Comparison of ENCODE assay signal across 8 mouse cellular contexts in genomic region chr3:121954421-121954820, GRCm38 (mm10). TPM values are rescaled to one million over a fixed set of nuclear protein-coding genes. Genes with fewer than 3 reads are reported as not detected.
DNase-seq lines count a peak whose midpoint lies in the region; ATAC-seq and TF ChIP-seq lines count a peak whose summit lies in the region.

No protein-coding gene starts in this region.

- peak overlapping the region; percentile 77 for H3K4me2 ChIP-seq in heart, embryonic 14.5 days (ENCODE audit: low read length)
- H3K4me2 ChIP-seq in limb, embryonic 15.5 days = peak overlapping the region; percentile 80

- peak overlapping the region in 1 of 2 experiments; percentile 83; a peak in 2 of 4 replicates for H3K27ac ChIP-seq in heart, embryonic 14.5 days (replicated peaks in 1 of 2; ENCODE audit: control insufficient read depth in 1 of 2, insufficient read depth in 1 of 2, low read depth in 2 of 2, low read length in 2 of 2)
- H3K27ac ChIP-seq in embryonic fibroblast, embryonic 13.5 days (ENCODE audit: insufficient read depth, low read length) = no peak overlapping the region
- no peak overlapping the region for H3K27ac ChIP-seq in limb, embryonic 15.5 days

- no peak for TF ChIP-seq CTCF in embryonic fibroblast, embryonic 13.5 days (IDR thresholded peaks at IDR 0.05; ENCODE audit: borderline replicate concordance, insufficient read depth, low read length)

- no peak for ATAC-seq in heart, embryonic 14.5 days (ENCODE audit: insufficient number of reproducible peaks, insufficient read depth, low FRiP score, low read depth)
- no peak for ATAC-seq in limb, embryonic 15.5 days (ENCODE audit: insufficient number of reproducible peaks, low FRiP score, low TSS enrichment, low read depth)
- ATAC-seq in megakaryocyte-erythroid progenitor cell, adult 5-6 weeks (replicated peaks; ENCODE audit: low FRiP score, low TSS enrichment, poor library complexity, severe bottlenecking) = no peak
- ATAC-seq in cerebellum, adult (ENCODE audit: insufficient number of reproducible peaks, low FRiP score, low TSS enrichment) = no peak

- H3K9me3 ChIP-seq in heart, embryonic 14.5 days (ENCODE audit: control insufficient read depth, low read length) = peaks cover 4% of the 10 kb centered on the region; the same call in 1 of the 2 replicates
- H3K9me3 ChIP-seq in limb, embryonic 15.5 days = no peaks in the 10 kb centered on the region

- no peak for TF ChIP-seq POLR2A in embryonic fibroblast, embryonic 13.5 days (IDR thresholded peaks at IDR 0.05; ENCODE audit: low read depth, low read length)

- no peak for DNase-seq in heart, postnatal 10 days
- peak; percentile 39 for DNase-seq in adipocyte (ENCODE audit: low spot score)
- no peak for DNase-seq in cerebellum, postnatal 14 days

- intact Hi-C loops in heart, postnatal 10 days (cut with DNase I) = loop anchor here (2.0 to 10.0 kb wide), 2 partner anchors 64 to 320 kb away; partner anchors contain the start of gene Dnttip2

- no peaks in the 10 kb centered on the region for H3K27me3 ChIP-seq in heart, embryonic 14.5 days (ENCODE audit: control insufficient read depth, insufficient read depth, low read length)
- no peaks in the 10 kb centered on the region for H3K27me3 ChIP-seq in limb, embryonic 15.5 days

- WGBS in heart, embryonic 14.5 days = 21% methylated on average over 2 of the region's 2 CpGs
- 28% methylated on average over 2 of the region's 2 CpGs for WGBS in limb, embryonic 15.5 days

- no peaks in the 10 kb centered on the region for H3K36me3 ChIP-seq in heart, embryonic 14.5 days (ENCODE audit: control insufficient read depth, insufficient read depth, low read length)
- H3K36me3 ChIP-seq in limb, embryonic 15.5 days = no peaks in the 10 kb centered on the region

- 0 out of 4 replicates have a peak, but pooled peaks cover 0 to 2% of the 10 kb centered on the region in 2 experiments for H3K4me1 ChIP-seq in heart, embryonic 14.5 days (ENCODE audit: control insufficient read depth in 2 of 2, insufficient read depth in 2 of 2, low read length in 2 of 2)
- no peaks in the 10 kb centered on the region for H3K4me1 ChIP-seq in embryonic fibroblast, embryonic 13.5 days (ENCODE audit: control insufficient read depth, insufficient read depth, low read length)
- 0 out of 2 replicates have a peak, but pooled peaks cover 4% of the 10 kb centered on the region for H3K4me1 ChIP-seq in limb, embryonic 15.5 days

- peak overlapping the region; percentile 92 for H3K9ac ChIP-seq in heart, embryonic 14.5 days (ENCODE audit: low read length)
- H3K9ac ChIP-seq in limb, embryonic 15.5 days = no peak overlapping the region

- H3K4me3 ChIP-seq in heart, embryonic 14.5 days (ENCODE audit: control insufficient read depth in 1 of 2, insufficient read depth in 1 of 2, low read depth in 1 of 2, low read length in 2 of 2) = peak overlapping the region; percentile 90 to 94; a peak in 3 of 4 replicates
- peak overlapping the region; percentile 91 for H3K4me3 ChIP-seq in embryonic fibroblast, embryonic 13.5 days (ENCODE audit: insufficient read depth, low read length)
- peak overlapping the region; percentile 77 for H3K4me3 ChIP-seq in limb, embryonic 15.5 days

RNA-seq across cellular contexts. Expression of gene Arhgap29, which starts 2.1 kb away (rescaled TPM):
- 65.1 and 68.4 TPM in 2 replicates for polyA plus RNA-seq in heart, embryonic 14.5 days (2014; fragmentation: Nextera tagmentation; extraction: Ambion mirVana)
- total RNA-seq in heart, postnatal 10 days (2021) = 100 to 1,000 TPM in 1 of 2 experiments, 10 to 100 TPM in 1; 93.7 to 109 TPM
- 144 and 147 TPM in 2 replicates for polyA plus RNA-seq in embryonic fibroblast, embryonic 13.5 days (2011; ENCODE audit: insufficient read length, low read depth, missing spikeins)
- polyA plus RNA-seq in limb, embryonic 15.5 days (2015; fragmentation: Nextera tagmentation; extraction: Ambion mirVana) = 40.8 and 46.8 TPM in 2 replicates
- 7.1 TPM in 1 of 2 replicates, not detected in the other for total RNA-seq in megakaryocyte-erythroid progenitor cell, adult 5-6 weeks (2014; fragmentation: Nextera tagmentation)
- total RNA-seq in megakaryocyte-erythroid progenitor cell, adult 5-6 weeks (2017) = 1.1 and 1.8 TPM in 2 replicates
